13 mouse cellular contexts compared by ENCODE assay signal in the genomic region with DNA sequence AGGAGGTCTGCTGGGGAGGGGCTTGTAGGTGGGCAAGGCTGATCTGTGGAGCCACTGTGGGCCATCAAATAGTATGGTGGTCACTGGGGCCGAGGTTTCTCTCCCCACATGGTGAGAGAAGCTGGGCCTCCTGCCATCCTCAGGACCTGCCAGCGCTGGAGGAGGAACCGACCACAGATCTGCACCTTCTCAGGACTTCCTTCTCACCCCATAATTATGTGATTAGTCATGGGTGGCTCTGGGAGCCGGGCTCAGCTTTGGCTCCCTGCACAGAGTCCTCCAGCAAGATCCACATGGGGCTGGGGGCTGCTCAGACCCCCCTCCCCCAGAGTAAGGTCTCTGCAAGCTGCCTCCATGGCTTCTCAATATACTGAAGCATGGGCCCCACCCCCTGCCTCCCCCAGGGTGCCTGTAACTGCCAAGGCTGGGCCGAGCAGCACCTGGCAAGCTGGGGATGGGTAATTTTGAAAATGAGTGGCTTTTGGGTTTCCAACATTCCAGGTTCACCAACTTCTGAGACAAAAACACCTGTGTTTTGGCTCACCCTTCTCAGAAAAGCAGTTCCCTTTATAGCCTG. TPM values are rescaled to one million over a fixed set of nuclear protein-coding genes. Genes with fewer than 3 reads are reported as not detected.
DNase-seq lines count a peak whose midpoint lies in the region; ATAC-seq lines count a peak whose summit lies in the region.
"Had no signal": no experiment of that assay in that cellular context is flagged by ENCODE, and none has a peak within 500 bp of the region (broad histone marks: within the 10 kb centered on the region; RNA-seq: fewer than 3 reads in every experiment).

No protein-coding gene starts in this region.

- peak; percentile 40 for DNase-seq in kidney, adult 9 months
- no peak for DNase-seq in kidney, postnatal 14 days
- DNase-seq in 3134 (ENCODE audit: extremely low read depth, insufficient read length, low spot score), result peak; percentile 87
- DNase-seq in 3T3-L1 (ENCODE audit: low read depth, low spot score), result peak; percentile 86
- DNase-seq in fibroblast of lung, adult 2 months (ENCODE audit: low read depth), result peak; percentile 73
- no peak for DNase-seq in right cerebral cortex, adult 2 months (ENCODE audit: low spot score in 2 of 2)
- DNase-seq: cerebellum, adult 18-20 months; embryo, embryonic 11 days; heart, postnatal 4 days; lung, postnatal 4 days; thymus, postnatal 4 days had no signal

- no peak for ATAC-seq in erythroblast, adult 5-6 weeks (replicated peaks; ENCODE audit: low FRiP score, poor library complexity, severe bottlenecking)
- ATAC-seq: activated CD4-positive, CD25-positive, alpha-beta regulatory T cell, adult 4 months had no signal

RNA-seq across cellular contexts. Expression of a gene that starts 11.8 kb away (rescaled TPM):
- total RNA-seq in erythroblast, adult 5-6 weeks (2015; ENCODE audit: low replicate concordance), result 1.3 TPM in 1 of 2 replicates, not detected in the other
- total RNA-seq in erythroblast, adult 5-6 weeks (2017; ENCODE audit: low replicate concordance), result 1.4 and 2.0 TPM in 2 replicates

RNA-seq across cellular contexts. Expression of a gene that starts 48.8 kb away (rescaled TPM):
- total RNA-seq in erythroblast, adult 5-6 weeks (2015; ENCODE audit: low replicate concordance), result 0.58 and 4.2 TPM in 2 replicates
- total RNA-seq in erythroblast, adult 5-6 weeks (2017; ENCODE audit: low replicate concordance), result 1.5 and 5.1 TPM in 2 replicates

Comparison
In these comparisons a context has a peak if more than half of its experiments do, and no peak if none do; other contexts are left out.
1. DNase-seq: peak in kidney, adult 9 months (single experiment), 3134 (single experiment), 3T3-L1 (single experiment) and fibroblast of lung, adult 2 months (single experiment); none in kidney, postnatal 14 days (single experiment) and right cerebral cortex, adult 2 months (0 of 2).